Mouse (Mus musculus) lung, adult 2 months (tissue): ENCODE data around the gene Ap5s1. TPM values are rescaled to one million over a fixed set of nuclear protein-coding genes. Genes with fewer than 3 reads are reported as not detected.
"Not testable (repeated sequence)": the region's sequence is repeated elsewhere in the genome, so short reads cannot be mapped to it uniquely, and the experiment has no call there.

Source experiments
- DNase-seq: peaks from one replicate; pipeline ENCODE4 v3.0.0; 2022
- H3K4me1 ChIP-seq: fragments of 200-500 bp; 2 replicates; pipeline ENCODE4 v1.6.1; 2011; ENCODE audit warnings: low read length; ENCODE audit not compliant: control insufficient read depth, insufficient read depth
- H3K4me3 ChIP-seq: fragments of 200-500 bp; replicated peaks from 2 replicates; pipeline ENCODE3; 2011; ENCODE audit warnings: low read depth, mild to moderate bottlenecking, control low read depth, low read length; ENCODE audit errors: extremely low read depth
- CTCF ChIP-seq: fragments of 200-500 bp; IDR thresholded peaks from 2 replicates; pipeline ENCODE4 v1.5.1; 2011; ENCODE audit warnings: mild to moderate bottlenecking, low read length, control low read depth; ENCODE audit not compliant: insufficient read depth
- POLR2A ChIP-seq: fragments of 200-500 bp; IDR thresholded peaks from 2 replicates; pipeline ENCODE4 v1.6.1; 2011; ENCODE audit warnings: low read depth, mild to moderate bottlenecking, control low read depth, low read length, borderline replicate concordance; ENCODE audit errors: extremely low read depth
- WGBS: fragments of 180-500 bp; shearing (Covaris S2); methylation state at CpG from one replicate; pipeline ENCODE4 v1.1.7; 2018; 5-methylcytosine and 5-hydroxymethylcytosine counted together
- polyA plus RNA-seq: library from polyadenylated mRNA; depleted of rRNA; stranded (reverse); fragments of >200 nt; gene quantifications from 2 replicates; pipeline ENCODE4 v1.2.3, GENCODE M21; 2012

Gene Ap5s1
- polyA plus RNA-seq, 1 experiment, result 46.4 TPM

DNA sequence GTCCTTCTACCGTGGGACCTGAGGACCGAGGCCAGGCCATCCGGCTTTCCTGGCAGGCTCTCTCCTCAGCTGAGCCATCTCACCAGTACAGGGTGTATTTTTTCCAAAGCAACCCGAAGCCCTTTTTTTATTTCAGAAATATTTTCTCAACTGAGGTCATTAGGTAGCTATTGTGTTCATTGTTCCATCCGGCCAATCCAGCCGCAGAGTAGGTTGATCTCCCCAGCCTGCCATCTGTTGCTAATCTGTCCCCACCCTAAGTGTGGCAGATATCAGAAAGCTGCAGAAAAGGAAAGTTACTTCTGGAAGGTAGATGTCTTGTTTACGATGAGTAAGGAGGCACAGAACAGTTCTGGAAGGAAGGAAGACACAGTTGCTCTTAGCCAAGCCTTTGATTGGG lies 6.9 kb downstream of the Ap5s1 start:
- Histone ChIP-seq H3K4me1 (peaks cover 11% of the 10 kb centered on the region), H3K4me3 (no peak overlapping the region)
- TF ChIP-seq CTCF (no peak), POLR2A (no peak)
- DNase-seq, result no peak
- 73% methylated on average over 7 of the region's 7 CpGs for WGBS

DNA sequence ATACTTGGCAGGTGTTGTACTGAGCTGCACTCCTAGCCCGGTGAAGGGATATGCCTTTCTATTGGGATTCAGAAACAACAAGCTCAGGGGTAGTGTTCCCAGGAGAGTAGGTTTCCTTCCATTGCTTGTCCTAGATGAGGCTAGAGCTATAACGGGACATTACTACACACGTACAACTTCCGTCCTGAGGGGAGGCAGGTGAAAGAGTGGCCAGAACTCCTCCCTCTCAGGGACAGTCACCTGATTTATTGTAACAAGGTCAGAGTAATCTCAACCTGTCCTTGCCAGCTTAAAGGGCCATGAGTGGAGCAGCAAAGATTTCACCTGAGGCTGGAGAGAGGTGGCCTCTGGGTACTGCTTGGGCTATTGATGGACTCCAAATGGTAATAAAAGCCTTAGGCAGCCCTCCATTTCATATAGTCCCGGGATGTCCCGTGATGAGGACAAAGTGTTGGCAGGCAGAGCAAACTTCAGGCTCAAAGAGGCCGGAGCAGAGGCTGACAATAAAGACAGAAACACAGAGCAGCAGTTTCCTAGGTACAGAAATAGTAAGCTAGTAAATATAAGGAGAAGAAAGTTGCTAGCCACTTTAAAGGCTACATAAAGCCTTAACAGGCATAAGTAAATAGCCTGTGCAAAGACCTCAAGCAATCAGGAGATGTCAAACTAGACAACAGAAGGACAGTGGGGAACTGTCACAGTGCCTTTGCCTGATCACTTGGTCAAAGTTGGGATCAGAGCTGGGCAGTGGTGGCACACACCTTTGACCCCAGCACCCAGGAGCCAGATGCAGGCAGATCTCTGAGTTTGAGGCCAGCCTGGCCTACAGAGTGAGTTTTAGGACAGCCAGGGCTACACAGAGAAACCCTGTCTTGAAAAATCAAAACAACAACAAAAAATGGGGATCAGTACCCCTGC lies 9.3 kb downstream of the Ap5s1 start:
- no peak for TF ChIP-seq POLR2A
- TF ChIP-seq CTCF, result no peak
- WGBS, result 66% methylated on average over 7 of the region's 7 CpGs
- no peak overlapping the region for H3K4me3 ChIP-seq
- peaks cover 4% of the 10 kb centered on the region for H3K4me1 ChIP-seq
- DNase-seq, result no peak

DNA sequence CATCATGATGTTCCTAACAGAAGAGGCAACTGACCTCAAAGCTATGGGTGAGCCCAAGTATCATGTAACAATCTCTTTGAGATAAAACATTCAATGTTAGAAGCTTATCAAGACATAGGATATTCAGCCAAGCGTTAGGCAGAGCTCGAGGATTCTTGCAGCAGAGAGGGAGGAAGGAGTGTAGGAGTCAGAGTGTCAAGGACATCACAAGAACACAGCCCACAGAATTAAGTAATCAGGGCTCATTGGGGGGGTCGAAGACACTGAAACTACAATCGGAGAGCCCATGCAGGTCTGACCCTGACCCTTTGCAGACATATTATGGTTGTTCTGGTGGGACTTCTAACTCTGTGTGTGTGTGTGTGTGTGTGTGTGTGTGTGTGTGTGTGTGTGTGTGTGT lies 13.2 kb downstream of the Ap5s1 start:
- no peak for DNase-seq
- 64% methylated on average over 4 of the region's 4 CpGs for WGBS
- Histone ChIP-seq H3K4me1 (no peaks in the 10 kb centered on the region), H3K4me3 (no peak overlapping the region)
- TF ChIP-seq POLR2A, result no peak
- TF ChIP-seq CTCF, result no peak

DNA sequence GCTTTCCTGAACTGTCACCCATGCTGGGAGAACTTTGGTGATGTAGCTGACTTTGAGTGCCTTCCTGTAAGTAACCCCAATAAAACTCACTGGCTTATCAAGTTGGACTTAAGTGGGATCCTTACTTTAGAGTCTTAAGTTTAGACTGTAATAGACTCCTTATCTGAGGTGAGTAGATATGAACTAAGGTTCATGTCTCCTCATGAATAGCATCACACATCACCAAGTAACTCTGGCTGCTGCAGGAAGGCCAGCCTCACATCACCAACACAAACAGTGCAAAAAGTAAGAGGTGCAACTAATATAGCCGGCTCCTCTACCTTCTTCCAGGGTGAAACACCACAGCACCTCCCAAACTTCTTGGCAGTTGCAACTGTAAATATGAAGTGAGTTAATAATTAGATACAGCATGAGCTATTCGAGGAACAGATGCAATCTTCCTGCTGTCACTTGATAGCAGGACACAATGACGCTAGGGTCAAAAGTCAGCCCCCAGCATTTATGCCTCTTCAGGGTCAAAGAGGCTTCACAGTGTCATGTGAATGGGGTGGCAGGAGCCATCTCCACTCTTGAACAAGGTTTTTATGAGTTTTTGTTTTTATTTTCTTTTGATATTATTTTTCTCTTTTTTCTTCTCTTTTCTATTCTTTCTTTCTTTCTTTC lies 15.1 kb downstream of the Ap5s1 start:
- Histone ChIP-seq H3K4me1 (no peaks in the 10 kb centered on the region), H3K4me3 (no peak overlapping the region)
- no peak for DNase-seq
- TF ChIP-seq POLR2A, result no peak
- no peak for TF ChIP-seq CTCF
- WGBS, result 65% methylated on average over 3 of the region's 3 CpGs

DNA sequence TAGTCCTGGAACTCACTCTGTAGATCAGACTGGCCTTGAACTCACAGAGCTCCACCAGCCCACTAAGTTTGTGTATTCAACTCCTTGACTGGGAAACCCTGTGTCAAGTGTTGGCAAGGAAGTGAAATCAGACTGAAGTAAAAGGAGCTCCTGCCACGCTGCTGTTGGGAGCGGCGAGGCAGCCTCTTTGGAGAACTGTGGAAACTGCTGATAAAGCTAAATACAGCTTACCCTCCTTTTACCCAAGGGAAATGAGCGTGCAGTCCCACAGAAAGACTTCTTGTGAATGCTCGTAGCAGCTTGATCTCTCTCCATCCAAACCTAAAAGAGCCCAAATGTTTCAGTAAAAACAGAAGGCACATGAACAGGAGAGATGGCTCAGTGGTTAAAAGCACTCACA lies 15.7 kb downstream of the Ap5s1 start:
- no peak for DNase-seq
- TF ChIP-seq CTCF, result no peak
- 31% methylated on average over 5 of the region's 5 CpGs for WGBS

DNA sequence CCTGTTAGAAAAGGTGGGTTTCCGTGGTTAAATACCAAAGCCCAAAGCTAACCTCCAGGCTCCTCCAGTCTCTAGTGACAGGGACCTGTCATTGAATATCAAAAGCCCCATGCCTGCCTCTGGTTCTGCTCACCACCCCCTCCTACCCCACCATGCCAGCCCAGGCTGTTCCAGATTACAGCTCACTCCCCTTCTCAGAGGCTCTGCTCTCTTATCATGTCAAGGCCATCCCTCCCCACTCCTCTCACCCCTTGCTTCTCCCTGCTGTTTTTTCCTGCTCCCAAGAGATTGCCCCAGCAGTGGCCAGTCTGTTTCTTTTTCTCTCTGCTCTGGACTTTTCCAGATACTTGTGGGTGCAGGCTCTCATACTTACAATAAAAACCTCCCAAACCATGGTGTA lies 16.7 kb downstream of the Ap5s1 start:
- Histone ChIP-seq H3K4me1 (no peaks in the 10 kb centered on the region), H3K4me3 (no peak overlapping the region)
- no peak for TF ChIP-seq CTCF
- no peak for TF ChIP-seq POLR2A
- DNase-seq, result no peak
- 72% methylated on average over 1 of the region's 1 CpGs for WGBS

More for the DNA sequence above, 15.7 kb downstream of the Ap5s1 start:
- Histone ChIP-seq H3K4me1 (no peaks in the 10 kb centered on the region), H3K4me3 (no peak overlapping the region)

DNA sequence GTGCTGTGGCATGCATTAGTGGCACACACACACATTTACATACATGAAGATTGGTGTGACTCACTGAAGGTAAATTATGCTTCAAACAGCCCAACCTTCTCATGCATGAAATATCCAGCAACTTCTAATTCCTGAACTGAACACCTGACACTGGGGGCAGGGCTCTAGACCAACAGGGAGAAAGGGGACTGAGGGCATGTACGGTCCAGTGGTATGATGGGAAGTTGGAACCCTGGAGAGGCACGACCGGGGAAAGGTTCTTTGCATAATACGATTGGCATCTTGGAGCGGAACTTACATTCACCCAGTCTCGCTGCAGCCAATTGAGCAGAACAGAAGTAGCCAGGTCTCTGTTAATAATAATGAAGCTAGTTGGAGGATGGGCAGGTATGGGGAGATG lies 18.3 kb downstream of the Ap5s1 start:
- TF ChIP-seq POLR2A, result no peak
- TF ChIP-seq CTCF, result no peak
- Histone ChIP-seq H3K4me1 (no peaks in the 10 kb centered on the region), H3K4me3 (no peak overlapping the region)
- 86% methylated on average over 6 of the region's 6 CpGs for WGBS
- DNase-seq, result no peak

DNA sequence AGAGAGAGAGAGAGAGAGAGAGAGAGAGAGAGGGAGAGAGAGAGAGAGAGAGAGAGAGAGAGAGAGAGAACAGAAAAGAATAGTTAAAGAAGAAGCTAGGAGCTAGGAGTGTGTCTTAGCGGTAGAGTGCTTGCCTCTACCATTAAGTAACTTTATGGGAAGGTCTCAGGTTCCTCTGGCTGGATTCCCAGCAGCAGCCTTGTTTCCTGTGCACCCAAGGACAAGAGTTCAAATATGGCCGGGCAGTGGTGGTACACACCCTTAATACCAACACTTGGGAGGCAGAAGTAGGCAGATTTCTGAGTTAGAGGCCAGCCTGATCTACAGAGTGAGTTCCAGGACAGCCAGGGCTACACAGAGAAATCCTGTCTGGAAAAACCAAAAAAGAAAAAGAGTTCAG lies 19.8 kb downstream of the Ap5s1 start:
- not testable (repeated sequence) for H3K4me1 ChIP-seq, DNase-seq, H3K4me3 ChIP-seq
- 25% methylated on average over 2 of the region's 2 CpGs for WGBS

DNA sequence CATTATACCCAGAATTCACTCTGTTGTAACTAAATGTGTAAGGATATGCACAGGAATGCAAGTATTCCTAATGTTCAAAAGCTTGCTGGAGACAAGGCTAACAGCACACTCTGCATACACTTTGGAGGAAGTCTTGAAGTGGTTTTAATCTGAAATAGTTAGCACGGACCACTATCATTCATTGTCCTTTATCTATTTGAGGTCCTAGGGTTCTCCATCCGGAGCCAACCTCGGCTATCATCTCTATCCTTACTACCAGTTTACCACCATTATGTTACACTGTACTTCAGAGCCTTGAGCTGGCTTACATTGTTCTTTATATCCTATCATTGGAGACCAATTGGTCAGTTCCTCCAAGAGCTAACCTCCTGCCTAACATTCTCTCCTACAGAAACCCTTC lies 20.4 kb downstream of the Ap5s1 start:
- no peak for TF ChIP-seq POLR2A
- no peak for TF ChIP-seq CTCF
- DNase-seq, result no peak
- H3K4me3 ChIP-seq, result no peak overlapping the region
- WGBS, result 84% methylated on average over 3 of the region's 3 CpGs
- no peaks in the 10 kb centered on the region for H3K4me1 ChIP-seq

DNA sequence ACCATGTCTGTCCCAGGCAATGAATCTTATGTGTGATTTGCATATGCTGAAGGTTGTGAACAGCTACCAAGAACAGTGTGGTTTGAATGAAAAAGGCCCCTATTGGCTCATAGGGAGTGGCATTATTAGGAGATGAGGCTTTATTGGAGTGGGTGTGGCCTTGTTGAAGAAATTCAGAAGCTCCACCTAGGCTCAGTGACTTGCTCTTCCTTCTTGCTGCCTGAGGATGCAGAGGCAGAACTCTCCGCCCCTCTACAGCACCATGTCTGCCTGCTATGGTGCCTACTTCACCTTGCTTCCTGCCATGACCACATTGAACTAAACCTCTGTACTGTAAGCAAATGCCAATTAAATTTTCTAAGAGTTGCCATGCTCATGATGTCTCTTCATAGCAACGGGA lies 25.7 kb downstream of the Ap5s1 start:
- WGBS, result 88% methylated on average over 2 of the region's 2 CpGs
- no peak overlapping the region for H3K4me3 ChIP-seq
- H3K4me1 ChIP-seq, result peaks cover 10% of the 10 kb centered on the region
- TF ChIP-seq CTCF (no peak), POLR2A (no peak)
- DNase-seq, result no peak
